Mouse (Mus musculus) cerebellum, adult 11 months (tissue): ENCODE measurements at regions not wholly inside any gene's neighbourhood (a gene's known extent, or its start where the extent isn't known, plus 50 kb on each side); places are given as distances from the start of the nearest gene placed in this dataset.

Source experiments
- DNase-seq: peaks from one replicate; pipeline ENCODE4 v3.0.0; 2022

GRCm38 (mm10) chr12:92291490-92291889, 442.5 kb upstream of the Sel1l start:
- DNase-seq = no peak

- DNase-seq = no peak
Observed at GRCm38 (mm10) chr12:92285511-92285910, 436.6 kb upstream of the Sel1l start.

GRCm38 (mm10) chr12:92280470-92280869, 431.5 kb upstream of the Sel1l start:
- DNase-seq = no peak

DNA sequence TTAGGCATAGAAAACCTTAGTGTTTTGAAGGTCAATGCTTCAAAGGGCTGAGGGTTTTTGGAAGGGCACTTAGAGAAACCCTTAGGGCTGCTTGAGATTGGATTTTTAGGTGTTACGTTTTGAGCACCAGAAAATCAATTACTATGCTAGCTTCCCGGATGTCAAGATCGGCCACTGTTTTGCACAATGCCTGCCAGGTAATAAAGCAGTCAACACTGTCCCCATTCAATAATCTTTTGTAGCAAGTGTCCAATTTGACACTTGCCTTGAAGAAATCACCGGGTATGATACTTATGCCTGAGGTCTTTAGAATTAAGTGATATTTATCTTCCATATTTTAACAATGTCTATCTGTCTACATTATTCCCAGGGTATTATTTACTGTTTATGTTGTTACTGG, 403.0 kb upstream of the Sel1l start:
- no peak for DNase-seq

DNA sequence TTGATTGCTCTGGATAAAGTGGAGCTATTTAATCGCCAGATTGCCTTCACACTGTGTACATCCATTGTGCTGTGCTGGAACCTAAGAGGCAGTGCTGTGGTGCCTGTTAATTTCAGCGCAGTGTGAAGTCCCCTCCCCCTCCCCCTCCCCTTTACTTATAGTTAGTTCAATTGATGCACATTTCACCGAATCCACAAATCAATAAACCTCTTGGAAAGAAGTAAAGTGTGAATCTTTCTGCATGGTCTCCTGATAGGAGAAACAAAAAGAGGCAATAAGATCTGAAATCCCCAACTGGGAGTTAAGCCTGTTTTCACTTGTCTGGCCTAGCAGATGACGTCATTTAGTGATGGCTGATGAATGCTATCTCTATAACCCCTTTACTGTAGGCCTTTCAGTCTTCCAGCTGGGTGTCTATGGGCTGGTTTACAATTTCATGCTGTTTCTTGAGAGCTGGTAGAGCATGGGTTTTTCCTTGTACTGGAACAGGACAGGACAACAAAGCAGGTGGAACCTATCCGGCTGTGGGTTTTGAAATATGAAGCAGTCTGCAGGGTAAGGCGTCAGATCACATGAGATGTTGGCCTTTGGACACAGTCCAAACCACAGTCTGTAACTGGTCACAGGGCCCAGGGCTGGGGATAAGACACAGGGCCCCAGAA, 398.0 kb upstream of the Sel1l start:
- DNase-seq = no peak

GRCm38 (mm10) chr12:92239956-92240699, 391.2 kb upstream of the Sel1l start:
- no peak for DNase-seq

DNA sequence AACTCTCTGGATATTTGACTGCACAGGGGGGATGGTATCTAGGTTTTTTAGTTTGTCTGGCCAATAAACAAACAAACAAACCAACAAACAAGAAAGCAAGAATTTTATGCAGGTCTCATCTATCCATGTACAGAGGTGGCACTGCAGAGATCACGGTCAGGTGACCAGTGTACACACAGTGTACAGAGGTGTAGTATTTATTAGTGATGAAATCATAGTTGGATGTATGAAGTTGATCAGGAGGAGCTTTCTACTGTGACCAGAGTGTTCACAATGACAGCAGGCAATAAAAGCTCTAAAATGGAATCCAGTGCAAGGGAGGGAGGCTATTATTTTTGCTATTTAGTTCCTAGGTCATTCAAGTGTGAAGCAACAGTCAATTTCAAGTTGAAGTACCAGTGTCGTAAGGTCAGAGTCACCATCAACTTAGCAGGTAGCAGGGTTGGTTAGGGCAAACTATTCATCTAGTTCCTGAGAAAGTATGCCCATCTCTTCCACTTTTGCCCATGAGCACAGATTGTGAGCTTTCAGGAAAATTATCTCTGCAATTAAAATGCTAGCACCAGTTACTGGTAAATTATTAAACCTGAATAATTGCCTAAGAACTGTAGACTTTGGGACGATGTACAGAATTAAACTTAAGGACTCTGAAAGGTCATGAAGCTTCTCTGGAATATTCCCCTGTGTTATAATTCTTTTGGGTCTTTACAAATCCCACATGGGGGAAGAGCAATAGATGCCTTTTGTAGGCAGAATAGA, 384.9 kb upstream of the Sel1l start:
- DNase-seq = no peak

DNA sequence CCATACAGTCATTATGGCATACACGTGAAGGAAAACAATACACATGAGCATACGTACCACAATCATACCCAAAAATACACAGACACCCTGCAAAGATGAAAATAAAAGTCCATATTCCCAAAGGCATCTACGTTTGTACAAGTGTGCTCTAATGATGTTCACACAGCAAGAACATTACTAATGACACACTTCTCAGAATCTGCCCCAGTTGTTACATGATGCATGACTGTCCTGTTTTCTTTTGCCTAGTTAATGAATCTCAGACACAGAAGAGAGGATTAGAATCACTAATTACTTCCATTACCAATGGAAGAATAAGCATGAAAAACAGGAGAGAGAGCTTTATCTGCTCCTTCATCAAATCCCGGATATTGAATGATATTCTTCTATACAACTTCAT, 379.6 kb upstream of the Sel1l start:
- DNase-seq = no peak

GRCm38 (mm10) chr12:92203351-92203750, 354.4 kb upstream of the Sel1l start:
- DNase-seq = no peak

- DNase-seq = no peak
Observed at GRCm38 (mm10) chr12:92200602-92201001, 351.6 kb upstream of the Sel1l start.

- no peak for DNase-seq
Observed at GRCm38 (mm10) chr12:92198738-92199477, 350.0 kb upstream of the Sel1l start.

DNA sequence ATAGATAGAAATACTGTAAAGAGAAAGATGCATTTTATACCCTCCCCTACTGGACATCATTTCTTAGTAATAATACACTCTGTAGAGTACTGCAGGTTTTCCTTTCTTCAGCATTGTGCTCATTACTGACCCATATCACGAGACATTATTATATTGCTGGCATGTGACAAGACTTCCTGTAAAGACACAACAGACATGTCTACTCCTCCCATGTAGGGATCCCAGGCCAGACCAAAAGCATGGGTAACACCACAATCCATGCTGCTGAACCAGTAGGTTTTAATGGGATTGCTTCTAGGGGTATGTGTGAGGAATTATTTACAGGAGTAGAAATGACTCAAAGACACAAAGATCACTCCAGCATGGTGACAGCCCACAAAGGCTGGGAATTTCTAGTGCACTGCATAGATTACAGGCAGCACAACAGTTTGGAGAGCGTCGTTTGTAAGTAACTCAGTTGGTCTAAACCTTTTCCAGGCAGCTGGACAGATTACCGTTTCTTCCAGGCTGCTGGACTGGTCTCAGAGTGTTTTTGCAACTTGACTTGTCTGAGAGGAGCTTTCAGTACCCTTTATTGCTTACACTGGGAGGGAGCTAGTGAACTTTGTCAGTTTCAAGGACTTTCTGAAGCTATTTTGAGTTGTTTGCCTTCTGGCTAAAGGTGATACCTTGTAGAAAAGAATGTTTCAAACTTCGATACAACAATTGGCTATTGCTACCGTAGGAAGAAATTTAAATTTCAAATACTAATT, 345.2 kb upstream of the Sel1l start:
- no peak for DNase-seq

DNA sequence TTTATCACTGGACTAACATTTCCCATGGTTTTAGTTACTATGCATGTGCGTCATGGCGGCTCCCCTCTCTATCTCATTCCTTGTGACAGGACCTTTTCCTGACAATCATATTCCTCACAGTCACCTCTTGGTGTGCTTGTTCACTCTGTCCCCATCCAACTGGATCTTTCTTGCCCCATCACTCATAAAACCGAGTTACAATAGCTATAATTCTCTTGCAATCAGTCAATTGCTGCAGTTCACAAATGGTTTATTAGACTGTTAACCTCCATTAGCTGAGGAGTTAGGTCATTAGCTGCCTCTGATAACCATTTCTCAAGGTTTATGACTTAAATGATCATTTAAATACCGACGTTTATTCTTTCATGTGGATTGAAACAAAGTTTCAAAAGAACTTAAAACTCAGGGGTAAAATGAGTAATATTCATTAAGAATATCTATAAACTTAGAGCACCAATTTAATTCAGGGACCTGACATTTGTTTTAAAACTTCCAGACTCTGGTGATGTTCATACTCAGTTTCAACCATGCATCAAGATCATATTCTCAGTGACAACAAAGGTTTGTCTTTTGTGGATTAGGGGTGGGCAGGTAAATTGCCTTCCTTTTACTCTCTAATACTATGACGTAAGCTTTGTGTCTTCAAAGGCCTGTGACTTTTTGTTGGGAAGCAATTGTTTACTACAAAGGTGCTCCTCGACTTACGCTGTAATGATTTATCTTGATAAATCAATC, 344.4 kb upstream of the Sel1l start:
- no peak for DNase-seq

GRCm38 (mm10) chr12:92189022-92189421, 340.1 kb upstream of the Sel1l start:
- no peak for DNase-seq

DNA sequence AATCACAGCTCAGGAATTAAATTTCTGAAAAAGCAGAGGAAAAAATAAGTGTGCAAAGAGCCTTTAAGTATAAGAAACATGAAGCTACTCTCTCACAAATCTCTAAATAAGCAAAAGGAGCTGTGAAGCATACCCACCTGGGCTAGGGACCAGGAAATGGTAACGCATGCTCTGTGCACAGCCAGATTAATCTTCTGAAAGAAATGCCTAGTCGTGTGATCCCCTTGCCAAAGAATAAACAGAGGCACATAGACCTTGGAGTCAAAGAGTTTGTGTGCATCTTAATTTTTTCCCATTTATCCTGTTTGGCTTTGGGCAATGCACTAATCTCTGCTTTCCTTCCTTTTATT, 338.2 kb upstream of the Sel1l start:
- no peak for DNase-seq

DNA sequence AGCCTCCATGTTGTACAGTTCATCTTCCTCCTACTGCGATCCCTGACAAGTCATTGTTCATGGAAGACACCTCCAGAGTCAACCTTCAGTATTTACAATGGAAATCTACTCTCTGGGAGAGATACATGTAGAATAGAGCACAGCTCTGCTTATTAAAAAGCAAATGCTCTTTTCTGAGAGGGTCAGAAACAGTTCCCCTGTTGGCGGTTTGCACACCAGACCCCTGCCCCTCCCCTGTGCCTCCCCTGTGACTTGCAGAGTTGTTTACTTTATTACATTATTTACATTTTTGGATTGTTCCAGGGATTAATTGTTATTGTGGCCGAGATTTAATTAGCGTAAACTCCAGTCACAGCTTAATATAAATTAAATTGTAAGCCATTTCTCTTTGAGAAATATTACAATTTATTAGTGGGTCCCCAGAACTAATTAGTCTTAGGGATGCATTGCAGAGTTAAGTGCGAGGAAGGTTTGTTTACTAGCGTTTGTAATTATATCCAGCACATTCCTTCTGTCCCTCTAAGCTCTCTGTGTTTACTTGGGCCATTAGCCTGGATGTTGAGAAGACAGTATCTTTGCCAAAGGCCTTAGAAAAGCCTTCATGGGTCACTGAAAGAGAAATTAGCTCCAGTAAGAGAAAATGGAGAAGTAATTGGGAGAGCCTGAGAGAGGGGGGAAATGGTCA, 337.6 kb upstream of the Sel1l start:
- no peak for DNase-seq

DNA sequence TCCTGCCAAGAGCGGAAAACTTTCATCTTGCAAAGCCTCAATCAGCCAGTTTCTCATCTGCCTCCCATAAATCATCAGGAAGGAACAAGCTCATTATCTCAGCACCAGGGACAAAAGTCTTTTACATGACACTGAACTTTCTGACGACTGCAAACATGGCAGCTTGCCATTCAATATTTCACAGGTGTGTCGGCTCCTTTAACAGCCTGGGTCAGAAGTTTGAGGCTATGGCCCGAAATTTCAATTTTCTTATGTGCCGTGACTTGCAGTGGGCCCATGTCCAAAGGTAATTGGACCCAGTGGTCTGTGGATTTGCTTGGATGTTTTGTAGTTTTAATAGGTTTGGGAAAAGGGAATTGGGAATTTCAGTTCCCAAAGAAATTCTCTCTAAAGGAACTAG, 330.3 kb upstream of the Sel1l start:
- no peak for DNase-seq

- DNase-seq = peak; percentile 2
Observed at GRCm38 (mm10) chr12:92156726-92157125, 307.8 kb upstream of the Sel1l start.

DNA sequence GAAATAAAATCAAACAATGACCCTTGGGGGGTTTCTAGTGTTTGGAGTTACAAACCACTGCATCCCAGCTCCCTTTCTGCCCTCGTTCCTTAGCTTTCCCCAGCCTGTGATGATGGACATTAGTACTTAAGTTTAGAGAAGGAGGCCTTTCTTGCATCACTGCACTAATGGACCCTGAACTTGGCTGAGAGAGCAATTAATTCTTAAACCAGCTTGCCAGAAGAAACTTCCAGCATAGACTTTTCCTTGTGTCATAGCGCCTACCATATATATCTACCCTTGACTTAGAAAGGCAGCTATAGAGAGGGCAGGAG, 303.9 kb upstream of the Sel1l start:
- no peak for DNase-seq

- no peak for DNase-seq
Observed at GRCm38 (mm10) chr12:92152043-92152921, 303.3 kb upstream of the Sel1l start.
